Mouse (Mus musculus) kidney, embryonic 14.5 days (tissue): ENCODE data around the gene Vat1. TPM values are rescaled to one million over a fixed set of nuclear protein-coding genes. Genes with fewer than 3 reads are reported as not detected.

Experiments used
- ATAC-seq: fragments of 200-750 bp; cut with Nextera tagmentation; 2 replicates; pipeline ENCODE4 v1.8.0; 2017; ENCODE audit warnings: moderate number of reproducible peaks, mild to moderate bottlenecking, moderate TSS enrichment, moderate library complexity; ENCODE audit not compliant: low FRiP score, low TSS enrichment
- H3K27ac ChIP-seq: fragments of 300-500 bp; sonication (generic); 2 replicates; pipeline ENCODE4 v1.5.1; 2014; ENCODE audit warnings: low read depth, mild to moderate bottlenecking, low read length, moderate library complexity, mixed read lengths
- H3K27me3 ChIP-seq: fragments of 300-500 bp; sonication (generic); 2 replicates; pipeline ENCODE4 v1.6.1; 2014; ENCODE audit warnings: mild to moderate bottlenecking, low read length; ENCODE audit not compliant: control insufficient read depth, insufficient read depth
- H3K36me3 ChIP-seq: fragments of 300-500 bp; sonication (generic); 2 replicates; pipeline ENCODE4 v1.6.1; 2014; ENCODE audit warnings: low read length, mixed read lengths; ENCODE audit not compliant: control insufficient read depth, insufficient read depth
- H3K4me1 ChIP-seq: fragments of 300-500 bp; sonication (generic); 2 replicates; pipeline ENCODE4 v1.6.1; 2014; ENCODE audit warnings: low read length, mixed read lengths; ENCODE audit not compliant: control insufficient read depth, insufficient read depth
- H3K4me2 ChIP-seq: fragments of 300-500 bp; sonication (generic); replicated peaks from 2 replicates; pipeline ENCODE4 v1.6.1; 2014; ENCODE audit warnings: low read depth, mild to moderate bottlenecking, low read length
- H3K4me3 ChIP-seq: fragments of 300-500 bp; sonication (generic); 2 replicates; pipeline ENCODE4 v1.5.1; 2014; ENCODE audit warnings: mild to moderate bottlenecking, low read length
- H3K9ac ChIP-seq: fragments of 300-500 bp; sonication (generic); 2 replicates; pipeline ENCODE4 v1.6.1; 2014; ENCODE audit warnings: low read depth, mild to moderate bottlenecking, low read length, moderate library complexity
- H3K9me3 ChIP-seq: fragments of 300-500 bp; sonication (generic); 2 replicates; pipeline ENCODE4 v1.6.1; 2016; ENCODE audit warnings: low read length; ENCODE audit not compliant: control insufficient read depth
- WGBS: fragments of 180-500 bp; shearing (Covaris S2); extraction: QIAGEN DNeasy Blood & Tissue Kit; methylation state at CpG from one replicate; pipeline ENCODE4 v1.1.7; 2014; 5-methylcytosine and 5-hydroxymethylcytosine counted together
- polyA plus RNA-seq: library from polyadenylated mRNA; unstranded; fragments of >200 nt; fragmentation: Nextera tagmentation; extraction: Ambion mirVana; gene quantifications from 2 replicates; pipeline ENCODE4 v1.2.1, GENCODE M21; 2014

Vat1 gene
- polyA plus RNA-seq: 25.0 and 28.4 TPM in 2 replicates

- ATAC-seq: peak; percentile 47; the same call in 1 of the 2 replicates
- 1% methylated on average over 60 of the region's 60 CpGs for whole genome bisulfite sequencing
- peak within 1 kb of the TSS; percentile 80 for H3K4me3 ChIP-seq
- H3K9me3 ChIP-seq: no peaks in the 10 kb centered on the region
- no peaks in the 10 kb centered on the region for H3K27me3 ChIP-seq
- H3K27ac ChIP-seq: peak within 1 kb of the TSS; percentile 79
- peaks cover 35% of the 10 kb centered on the region for H3K4me1 ChIP-seq
- peaks cover 9% of the 10 kb centered on the region; the same call in 1 of the 2 replicates for H3K36me3 ChIP-seq
- H3K4me2 ChIP-seq: peak within 1 kb of the TSS; percentile 99
- H3K9ac ChIP-seq: peak within 1 kb of the TSS; percentile 81
Observed at GRCm38 (mm10) chr11:101465869-101466551, at the start of gene Vat1. Gene Vat1 (minus strand): TSS chr11:101466230.

DNA sequence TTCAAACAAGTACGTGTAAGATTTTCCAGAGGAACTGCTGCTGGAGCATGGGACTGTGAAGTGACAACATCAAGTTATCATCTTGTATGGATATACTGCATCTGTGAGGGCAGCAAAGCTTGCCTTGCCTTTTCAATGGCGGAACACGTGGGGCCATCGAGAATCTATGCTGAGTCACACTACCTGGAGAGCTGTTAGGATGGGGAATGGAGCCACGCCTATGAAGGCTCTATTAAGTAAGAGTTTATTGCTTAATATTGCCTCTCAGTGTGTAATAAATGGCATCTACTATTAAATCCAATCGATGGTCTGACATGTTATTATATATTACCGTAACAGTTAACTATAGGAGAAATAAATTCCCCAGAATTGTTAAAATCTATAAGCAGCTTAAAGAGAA lies 41.1 kb upstream of the Vat1 start:
- Histone ChIP-seq H3K9me3 (no peaks in the 10 kb centered on the region), H3K4me1 (no peaks in the 10 kb centered on the region), H3K27me3 (no peaks in the 10 kb centered on the region), H3K4me2 (no peak overlapping the region), H3K9ac (no peak overlapping the region), H3K27ac (no peak overlapping the region), H3K4me3 (no peak overlapping the region), H3K36me3 (peaks cover 53% of the 10 kb centered on the region)
- WGBS: 96% methylated on average over 7 of the region's 7 CpGs
- no peak for ATAC-seq

- peaks cover 53% of the 10 kb centered on the region for H3K36me3 ChIP-seq
Observed at GRCm38 (mm10) chr11:101506269-101506780, 40.3 kb upstream of the Vat1 start.

GRCm38 (mm10) chr11:101486126-101486525 lies 20.1 kb upstream of the Vat1 start:
- no peak overlapping the region for H3K9ac ChIP-seq
- peaks cover 32% of the 10 kb centered on the region for H3K36me3 ChIP-seq
- ATAC-seq: no peak
- H3K4me1 ChIP-seq: no peaks in the 10 kb centered on the region
- WGBS: 75% methylated on average over 6 of the region's 6 CpGs
- H3K4me2 ChIP-seq: no peak overlapping the region
- H3K27me3 ChIP-seq: no peaks in the 10 kb centered on the region
- no peak overlapping the region for H3K27ac ChIP-seq
- no peaks in the 10 kb centered on the region for H3K9me3 ChIP-seq
- no peak overlapping the region for H3K4me3 ChIP-seq

More at GRCm38 (mm10) chr11:101506269-101506780, 40.3 kb upstream of the Vat1 start:
- Histone ChIP-seq H3K27ac (no peak overlapping the region), H3K27me3 (no peaks in the 10 kb centered on the region), H3K9ac (no peak overlapping the region), H3K4me1 (no peaks in the 10 kb centered on the region), H3K9me3 (no peaks in the 10 kb centered on the region), H3K4me2 (no peak overlapping the region), H3K4me3 (no peak overlapping the region)
- WGBS: 89% methylated on average over 5 of the region's 5 CpGs
- no peak for ATAC-seq

DNA sequence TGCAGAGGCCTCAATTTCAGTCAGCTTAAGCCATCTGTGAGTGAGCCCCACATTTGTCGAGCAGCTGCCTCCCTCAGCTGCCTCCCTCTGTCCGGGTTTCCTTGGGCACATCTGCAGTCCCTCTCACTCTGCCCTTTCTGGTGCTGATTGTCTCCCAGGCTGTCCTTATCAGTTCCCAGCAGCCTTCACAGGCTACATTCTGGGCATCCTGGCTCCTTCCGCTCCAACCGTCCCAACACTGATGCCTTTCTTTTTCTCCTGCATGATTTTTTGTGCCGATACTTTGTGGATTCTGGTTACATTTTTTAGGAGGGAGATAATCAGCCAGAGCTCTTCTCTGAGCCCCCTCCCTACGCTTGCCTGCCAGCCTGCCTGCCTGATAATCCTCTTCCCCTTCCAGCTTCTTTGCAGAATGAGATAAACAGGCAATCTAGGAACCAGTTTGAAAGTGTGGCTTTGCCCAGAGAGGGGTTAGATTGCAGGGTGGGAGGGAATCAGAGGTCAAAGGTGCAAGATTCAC lies 19.5 kb upstream of the Vat1 start:
- H3K9me3 ChIP-seq: no peaks in the 10 kb centered on the region
- no peaks in the 10 kb centered on the region for H3K4me1 ChIP-seq
- no peak overlapping the region for H3K4me2 ChIP-seq
- 60% methylated on average over 6 of the region's 6 CpGs for WGBS
- no peak overlapping the region for H3K9ac ChIP-seq
- H3K36me3 ChIP-seq: peaks cover 32% of the 10 kb centered on the region
- no peak for ATAC-seq
- H3K4me3 ChIP-seq: no peak overlapping the region
- no peaks in the 10 kb centered on the region for H3K27me3 ChIP-seq
- no peak overlapping the region for H3K27ac ChIP-seq

DNA sequence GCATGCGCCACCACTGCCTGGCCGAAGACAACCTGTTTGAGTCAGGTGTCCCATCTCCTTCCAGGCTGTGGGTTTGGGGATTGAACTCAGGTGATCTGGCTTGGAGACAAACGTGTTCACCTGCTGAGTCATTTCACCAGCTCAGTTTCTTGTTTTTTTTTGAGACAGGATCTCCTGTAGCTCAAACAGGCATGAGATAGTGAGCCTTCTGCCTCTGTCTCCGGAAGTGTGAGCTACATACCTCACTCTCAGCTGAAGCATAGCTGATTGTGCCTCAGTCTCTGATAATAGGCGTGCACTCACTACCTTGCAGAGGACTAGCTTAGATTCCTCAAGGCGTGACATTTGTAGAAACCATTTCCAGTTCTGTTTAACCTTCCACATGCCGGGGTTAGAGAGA lies 18.8 kb upstream of the Vat1 start:
- 90% methylated on average over 7 of the region's 7 CpGs for WGBS
- ATAC-seq: no peak
- Histone ChIP-seq H3K36me3 (peaks cover 27% of the 10 kb centered on the region), H3K4me3 (no peak overlapping the region), H3K4me1 (no peaks in the 10 kb centered on the region), H3K4me2 (no peak overlapping the region), H3K27me3 (no peaks in the 10 kb centered on the region), H3K9me3 (no peaks in the 10 kb centered on the region), H3K27ac (no peak overlapping the region), H3K9ac (no peak overlapping the region)

DNA sequence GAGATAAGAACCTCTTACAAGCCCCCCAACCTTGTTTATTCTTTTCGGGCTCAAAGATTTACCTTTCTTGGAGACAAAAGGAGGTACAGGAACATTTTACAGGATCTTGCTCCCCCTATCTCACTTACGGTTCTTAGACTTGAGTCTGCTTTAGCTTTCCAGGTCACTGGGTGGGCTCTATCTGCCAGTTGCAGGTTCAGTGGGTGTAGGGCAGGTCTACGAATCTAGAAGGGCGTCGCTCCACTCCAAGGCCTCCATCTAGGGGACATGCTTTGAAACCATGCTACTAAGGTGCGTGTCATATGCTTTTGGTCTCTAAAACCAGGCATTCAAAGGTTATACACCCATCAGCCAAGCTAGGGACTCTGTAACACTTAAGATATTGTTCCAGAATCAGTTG lies 18.2 kb upstream of the Vat1 start:
- H3K4me3 ChIP-seq: no peak overlapping the region
- ATAC-seq: no peak
- H3K9me3 ChIP-seq: no peaks in the 10 kb centered on the region
- H3K9ac ChIP-seq: no peak overlapping the region
- no peaks in the 10 kb centered on the region for H3K27me3 ChIP-seq
- peaks cover 2% of the 10 kb centered on the region; the same call in 1 of the 2 replicates for H3K4me1 ChIP-seq
- 0 out of 2 replicates have a peak overlapping the region, but pooled peaks have one; percentile 11 for H3K27ac ChIP-seq
- WGBS: 78% methylated on average over 6 of the region's 6 CpGs
- no peak overlapping the region for H3K4me2 ChIP-seq
- peaks cover 22% of the 10 kb centered on the region for H3K36me3 ChIP-seq

- no peaks in the 10 kb centered on the region for H3K27me3 ChIP-seq
- H3K9me3 ChIP-seq: no peaks in the 10 kb centered on the region
- ATAC-seq: no peak
- 43% methylated on average over 3 of the region's 3 CpGs for WGBS
- H3K4me1 ChIP-seq: peaks cover 5% of the 10 kb centered on the region; the same call in 1 of the 2 replicates
- H3K4me2 ChIP-seq: no peak overlapping the region
- H3K36me3 ChIP-seq: peaks cover 17% of the 10 kb centered on the region
- no peak overlapping the region for H3K9ac ChIP-seq
- H3K27ac ChIP-seq: no peak overlapping the region
- H3K4me3 ChIP-seq: no peak overlapping the region
Observed at GRCm38 (mm10) chr11:101483804-101484203, 17.8 kb upstream of the Vat1 start.

- Histone ChIP-seq H3K27me3 (no peaks in the 10 kb centered on the region), H3K4me2 (no peak overlapping the region), H3K4me3 (no peak overlapping the region), H3K27ac (no peak overlapping the region), H3K4me1 (peaks cover 5% of the 10 kb centered on the region; the same call in 1 of the 2 replicates), H3K36me3 (no peaks in the 10 kb centered on the region), H3K9me3 (no peaks in the 10 kb centered on the region), H3K9ac (no peak overlapping the region)
- no peak for ATAC-seq
- WGBS: 76% methylated on average over 6 of the region's 6 CpGs
Observed at GRCm38 (mm10) chr11:101480912-101481311, 14.9 kb upstream of the Vat1 start.
